Mouse (Mus musculus) T-helper 17 cell (primary cell): ENCODE measurements around the gene Cacna1h.

Experiments
- in situ Hi-C, 2 experiments: fragments of 300-600 bp; cut with MboI, MseI; formaldehyde crosslinking; loops; 1 replicate in 1 of 2; 2 replicates in 1 of 2; pipeline ENCODE4 v1.15.1; 2025; ENCODE audit warnings: high pct_unique_total_duplicates in 2 of 2

The Cacna1h gene

DNA sequence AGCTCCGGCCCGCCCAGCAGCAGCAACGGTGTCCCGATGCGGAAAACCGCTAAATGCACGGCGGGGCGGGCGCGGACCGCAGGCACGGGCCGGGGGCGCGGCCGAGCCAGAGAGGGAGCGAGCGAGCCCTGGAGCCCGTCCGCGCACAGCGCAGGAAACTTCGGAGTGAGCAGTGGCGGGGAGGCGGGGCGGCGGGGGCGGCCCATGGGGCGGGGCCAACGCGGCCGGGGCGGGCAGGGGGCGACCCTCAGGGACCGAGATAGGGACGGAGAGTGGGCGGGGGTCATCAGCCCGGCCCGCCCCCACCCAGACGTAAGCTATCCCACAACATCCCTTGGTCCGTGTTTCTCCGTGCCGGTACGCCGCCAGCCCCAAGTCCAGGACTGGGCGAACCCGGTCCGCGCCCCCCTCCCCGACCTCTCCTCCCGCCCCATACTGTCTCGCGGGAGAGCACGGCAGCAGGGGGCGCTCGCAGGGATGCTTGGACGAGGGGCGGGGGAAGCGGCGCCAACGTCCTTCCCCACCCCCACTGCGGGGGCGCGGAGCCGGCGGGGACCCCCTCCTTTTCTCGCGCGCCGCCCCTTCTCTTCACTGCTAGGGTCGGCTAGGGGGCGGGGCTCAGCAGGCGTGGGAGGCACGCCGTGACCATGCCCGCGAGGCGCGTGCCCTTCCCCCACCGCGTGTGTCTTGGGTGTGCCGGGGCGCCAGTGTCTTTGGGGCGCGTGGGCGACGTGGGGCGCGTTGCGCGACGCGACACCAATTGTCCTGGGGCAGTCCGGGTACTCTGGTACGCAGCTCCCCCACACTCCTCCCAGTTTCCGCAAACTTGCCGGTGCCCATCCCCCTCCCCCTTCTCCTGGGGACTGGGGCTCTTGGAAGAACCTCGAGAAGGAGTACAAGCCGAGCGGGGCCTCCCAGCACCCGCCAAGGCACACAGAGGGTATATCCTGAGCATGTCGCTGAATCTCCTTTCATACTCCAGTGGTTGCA, at the start of gene Cacna1h:
Cacna1h (minus strand) TSS at position 167 of the 990 bp plus-strand sequence.
- in situ Hi-C loops: loop anchor here in 1 of 2 experiments (10.0 kb wide), 1 partner anchor 1159 kb away; no protein-coding TSS in a partner anchor

- in situ Hi-C loops: no loop called here
These were observed 48.5 kb upstream of the Cacna1h start for GRCm38 (mm10) chr17:25482092-25482491.

DNA sequence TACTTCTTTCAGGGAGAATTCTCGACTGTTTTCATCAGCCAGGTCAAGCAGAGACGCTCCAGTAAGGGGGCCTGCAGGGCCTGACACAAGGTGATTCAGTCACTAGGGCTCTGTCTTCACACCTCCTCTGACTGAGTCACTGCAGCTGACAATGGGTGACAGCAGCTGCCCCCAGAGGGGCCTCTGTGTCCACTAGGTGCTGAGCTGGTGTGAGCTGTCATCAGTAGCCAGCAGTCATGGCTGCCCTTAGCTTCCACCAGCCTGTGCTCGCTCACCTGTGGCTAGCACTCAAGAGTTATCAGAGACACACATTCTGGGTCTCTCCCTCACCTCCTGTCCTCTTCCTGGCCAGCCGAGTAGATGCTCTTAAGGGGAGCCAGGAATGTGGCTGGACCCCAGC, 47.2 kb upstream of the Cacna1h start:
- in situ Hi-C loops: no loop called here

- in situ Hi-C loops: no loop called here
These were observed 46.6 kb upstream of the Cacna1h start for GRCm38 (mm10) chr17:25480152-25480551.

GRCm38 (mm10) chr17:25475946-25476744, 42.6 kb upstream of the Cacna1h start:
- in situ Hi-C loops: loop anchor here (5.0 kb wide), 1 partner anchor 221 kb away; no protein-coding TSS in a partner anchor

DNA sequence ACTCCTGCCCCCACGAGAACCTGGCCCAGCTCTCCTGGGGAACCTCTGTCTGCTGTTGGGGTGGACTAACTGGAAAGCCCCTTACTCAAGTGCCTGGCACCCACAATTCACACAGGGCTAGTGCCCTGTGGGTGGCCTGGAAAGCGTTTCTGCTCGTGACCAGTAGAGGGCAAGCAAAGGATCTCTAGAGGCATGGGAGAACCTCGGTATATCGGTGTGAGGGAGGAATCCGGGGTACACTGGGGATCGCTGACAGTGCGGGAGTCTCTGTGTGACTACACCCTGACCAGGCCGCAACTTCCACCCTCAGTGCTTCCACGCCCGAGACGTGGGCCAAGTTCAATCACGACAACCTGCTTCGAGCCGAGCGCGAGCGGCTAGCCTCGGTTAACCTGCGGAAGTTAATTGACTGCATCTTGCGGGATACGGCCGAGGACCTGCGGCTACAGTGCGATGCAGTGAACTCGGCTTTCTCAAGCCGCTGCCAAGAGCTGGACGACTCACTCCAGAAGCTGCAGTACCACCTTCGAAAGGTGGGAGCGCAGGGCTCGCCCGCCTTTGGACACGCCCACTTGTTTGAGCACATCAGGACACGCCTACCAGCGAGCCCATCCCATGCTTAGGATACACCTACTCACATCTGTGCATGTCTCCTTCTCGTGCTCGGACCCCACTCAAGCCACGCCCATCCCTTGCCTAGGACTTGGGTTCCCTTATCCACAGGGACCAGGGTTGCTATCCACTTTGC, 40.9 kb upstream of the Cacna1h start:
- in situ Hi-C loops: loop anchor here (5.0 kb wide), 3 partner anchors 72 to 223 kb away; no protein-coding TSS in a partner anchor

DNA sequence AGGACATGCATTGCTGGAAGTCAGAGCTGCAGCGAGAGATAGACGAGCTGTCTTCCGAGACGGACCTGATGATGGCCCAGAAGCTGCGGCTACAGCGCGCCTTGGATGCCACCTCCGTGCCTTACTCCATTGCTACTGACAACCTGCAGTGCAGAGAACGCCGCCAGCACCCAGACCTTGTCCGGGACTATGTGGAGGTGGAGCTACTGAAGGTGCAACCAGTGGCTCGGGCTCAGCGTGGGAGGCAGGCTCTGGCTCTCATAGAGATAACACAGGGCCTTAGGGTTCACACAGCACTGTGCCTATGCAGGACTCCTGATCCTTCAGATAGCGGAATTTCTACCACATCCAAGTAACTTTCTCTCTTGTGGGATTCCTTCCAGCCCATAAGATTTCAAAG, 38.5 kb upstream of the Cacna1h start:
- in situ Hi-C loops: loop anchor here (5.0 kb wide), 2 partner anchors 70 to 80 kb away; no protein-coding TSS in a partner anchor

GRCm38 (mm10) chr17:25471418-25471817, 37.8 kb upstream of the Cacna1h start:
- in situ Hi-C loops: loop anchor here (5.0 kb wide), 2 partner anchors 69 to 79 kb away; no protein-coding TSS in a partner anchor

GRCm38 (mm10) chr17:25469798-25470197, 36.2 kb upstream of the Cacna1h start:
- in situ Hi-C loops: loop anchor here (5.0 kb wide), 2 partner anchors 67 to 77 kb away; no protein-coding TSS in a partner anchor

- in situ Hi-C loops: no loop called here
These were observed 34.7 kb upstream of the Cacna1h start for GRCm38 (mm10) chr17:25468301-25468700.

DNA sequence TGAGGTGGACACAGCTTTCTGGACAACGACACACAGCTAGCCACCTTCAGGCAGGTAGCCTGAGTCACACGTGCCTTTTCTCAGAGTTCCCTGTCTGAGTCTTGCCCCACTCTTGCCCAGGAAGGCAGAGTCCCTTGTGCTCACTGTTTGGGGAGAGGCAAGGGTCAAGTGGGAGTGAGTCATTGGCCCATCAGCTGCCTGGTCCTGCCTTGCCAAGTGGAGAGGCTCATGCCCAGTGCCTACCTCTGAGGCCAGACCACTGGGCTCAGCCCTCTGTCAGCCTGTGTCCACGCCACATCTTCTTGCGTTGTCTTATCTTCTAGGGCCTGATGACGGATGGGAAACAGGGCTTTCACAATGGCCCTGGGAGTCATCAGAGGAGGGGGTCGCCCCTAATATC, 34.2 kb upstream of the Cacna1h start:
- in situ Hi-C loops: no loop called here

GRCm38 (mm10) chr17:25466257-25466656, 32.7 kb upstream of the Cacna1h start:
- in situ Hi-C loops: no loop called here

- in situ Hi-C loops: no loop called here
These were observed 30.5 kb upstream of the Cacna1h start for GRCm38 (mm10) chr17:25464091-25464490.

DNA sequence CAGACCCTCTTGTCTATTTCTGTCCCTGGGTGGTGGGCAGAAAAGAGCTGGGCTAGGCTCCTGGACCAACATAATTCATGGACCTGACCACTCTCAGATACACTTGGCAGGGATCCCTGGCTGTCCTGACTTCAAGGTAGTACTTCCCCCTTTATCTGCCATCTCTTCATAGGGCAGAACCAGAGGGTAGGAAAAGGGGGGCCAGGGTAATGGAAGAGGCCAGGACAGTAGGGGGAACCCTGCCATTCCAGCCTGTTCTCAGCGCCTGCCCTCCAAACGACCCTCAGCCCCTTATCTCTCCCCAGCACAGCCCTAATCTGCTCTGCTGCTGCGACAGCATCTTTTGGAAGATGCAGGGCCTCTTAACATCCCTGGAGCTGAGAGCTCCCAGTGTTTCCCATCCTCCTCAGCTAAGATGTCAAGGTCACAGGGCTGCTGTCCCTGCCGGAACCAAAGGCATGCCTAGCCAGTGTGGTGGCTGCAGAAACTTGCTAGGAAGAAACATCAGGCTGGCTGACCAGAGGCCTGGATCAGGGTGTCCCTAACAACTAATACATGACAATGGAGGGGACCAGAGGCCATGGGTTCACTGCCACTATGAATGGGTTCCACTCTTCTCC, 29.9 kb upstream of the Cacna1h start:
- in situ Hi-C loops: no loop called here

DNA sequence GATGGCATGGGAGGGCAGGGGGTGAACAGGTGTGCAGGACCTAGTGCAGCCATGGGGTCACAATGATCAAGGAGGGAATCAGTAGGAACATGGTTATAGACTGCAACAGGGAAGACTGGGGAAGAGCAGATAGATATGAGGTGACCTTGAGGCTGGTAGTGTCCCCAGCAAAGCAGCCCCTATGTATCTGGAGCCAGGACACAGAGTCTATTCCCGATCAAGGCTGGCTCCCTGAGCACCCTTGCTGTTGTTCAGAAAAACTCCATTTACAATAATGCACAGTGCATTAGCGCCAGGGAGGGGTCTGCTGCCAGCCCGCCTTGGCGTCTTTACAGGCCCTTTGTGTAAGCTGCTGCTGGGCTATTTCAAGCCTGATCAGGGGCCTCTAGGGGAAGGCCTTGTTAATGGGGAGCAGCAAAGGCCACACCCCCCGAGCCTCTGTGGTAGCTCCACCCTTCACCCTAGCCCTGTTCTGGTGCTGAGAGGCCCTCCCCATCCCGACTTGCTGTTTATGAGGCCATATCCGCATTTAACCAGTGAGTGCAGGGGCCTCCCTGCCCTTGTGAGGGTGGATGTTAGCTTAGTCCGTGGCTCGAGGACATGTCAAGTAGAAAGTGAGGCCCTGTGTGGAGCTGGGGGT, 28.8 kb upstream of the Cacna1h start:
- in situ Hi-C loops: no loop called here

DNA sequence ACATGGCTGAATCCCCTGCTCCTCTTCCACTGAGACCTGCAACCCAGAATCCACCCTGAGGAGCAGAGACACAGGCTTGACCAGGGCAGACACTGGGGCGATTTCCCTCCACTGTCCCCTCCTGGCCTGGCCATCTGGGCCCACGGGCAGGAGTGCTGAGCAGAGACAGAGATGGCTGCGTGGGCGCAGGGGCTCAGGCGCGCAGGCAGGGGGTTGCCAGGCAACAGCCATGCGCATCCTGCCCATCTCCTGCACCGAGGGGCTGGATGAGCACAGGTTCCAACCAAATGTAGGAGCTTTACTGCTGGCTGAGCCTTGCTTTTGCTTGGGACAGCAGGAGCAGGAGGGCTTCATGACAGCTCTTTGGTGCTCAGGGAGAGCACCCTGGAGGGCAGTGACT, 23.0 kb upstream of the Cacna1h start:
- in situ Hi-C loops: no loop called here

DNA sequence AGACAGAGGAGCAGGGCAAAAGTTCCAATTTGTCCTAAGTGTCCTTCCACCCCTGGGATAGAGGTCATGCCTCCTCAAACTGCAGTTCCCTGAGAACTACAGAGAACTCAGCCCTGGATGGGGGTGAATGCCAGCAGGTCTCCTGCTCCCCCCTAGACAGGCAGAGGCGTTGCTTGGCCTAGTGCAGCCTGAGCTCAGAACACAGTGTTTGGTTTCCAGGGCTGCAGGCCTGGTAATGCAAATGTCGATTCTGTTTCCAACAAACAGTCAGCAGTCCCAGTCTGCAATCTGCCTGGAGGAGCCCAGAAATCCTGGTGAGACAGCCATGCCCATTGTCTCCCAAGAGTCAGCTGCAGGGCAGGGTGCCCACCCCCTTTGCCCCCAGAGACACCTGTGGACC, 20.7 kb upstream of the Cacna1h start, which contains the start of gene Tekt4:
Tekt4 (plus strand) TSS at position 344 of the 400 bp plus-strand sequence.
- in situ Hi-C loops: no loop called here

DNA sequence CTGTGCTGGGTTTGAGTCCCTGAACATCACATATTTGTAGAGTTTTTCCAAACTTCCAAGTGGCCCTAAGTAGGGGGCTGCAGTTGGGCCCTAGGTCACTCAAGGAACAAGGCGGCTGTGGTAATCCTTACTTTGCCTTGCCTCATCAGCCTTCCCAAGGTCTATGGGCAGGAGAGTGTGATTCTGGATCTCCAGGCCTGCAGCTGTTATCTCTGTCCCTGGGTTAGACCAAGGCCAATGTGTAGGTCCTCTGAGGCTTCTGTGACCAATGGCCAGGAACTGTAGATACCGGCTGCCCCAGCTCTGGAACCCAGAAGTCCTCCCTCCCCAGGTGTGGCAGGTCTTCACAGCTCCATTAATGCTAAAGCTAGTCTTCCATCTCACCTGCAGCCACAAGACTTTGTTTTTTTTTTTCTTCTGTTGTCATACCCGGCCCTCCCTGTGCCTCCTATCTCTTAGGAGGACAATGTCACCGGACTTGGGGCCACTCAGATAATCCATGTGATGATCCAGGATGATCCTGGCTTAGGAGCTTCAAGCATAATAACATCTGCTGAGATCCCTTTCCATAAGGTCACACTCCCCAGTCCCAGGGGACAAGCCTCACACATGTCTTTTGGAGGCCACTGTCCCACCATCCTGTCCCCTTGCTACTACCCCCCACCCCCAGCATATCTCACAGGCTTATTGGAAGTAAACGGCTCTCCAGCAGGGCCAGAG, 18.8 kb upstream of the Cacna1h start:
- in situ Hi-C loops: no loop called here

GRCm38 (mm10) chr17:25450329-25450728, 16.7 kb upstream of the Cacna1h start:
- in situ Hi-C loops: no loop called here
